Mouse (Mus musculus): Measurements from ENCODE around the gene Ogfrl1. TPM values are rescaled to one million over a fixed set of nuclear protein-coding genes. Genes with fewer than 3 reads are reported as not detected.

Gene Ogfrl1
- polyA plus RNA-seq, 1 experiment from 2014 or later = 1.6 TPM

GRCm38 (mm10) chr1:23321331-23321851 is 76.2 kb downstream of the Ogfrl1 start:
- ATAC-seq (no peak), DNase-seq (ENCODE audit: low read depth, low spot score) (no peak)
- in situ Hi-C loops (cut with MboI; ENCODE audit: low pct_unique_long_range_greater_than_20kb) = loop anchor here (10.0 kb wide), 1 partner anchor 173 kb away; no protein-coding TSS in a partner anchor
- CTCF ChIA-PET = no interaction called here
- POLR2A ChIA-PET = no interaction called here
- no peak for TF ChIP-seq CTCF (IDR thresholded peaks at IDR 0.05)
- H3K27me3 ChIP-seq = peaks cover 6% of the 10 kb centered on the region

DNA sequence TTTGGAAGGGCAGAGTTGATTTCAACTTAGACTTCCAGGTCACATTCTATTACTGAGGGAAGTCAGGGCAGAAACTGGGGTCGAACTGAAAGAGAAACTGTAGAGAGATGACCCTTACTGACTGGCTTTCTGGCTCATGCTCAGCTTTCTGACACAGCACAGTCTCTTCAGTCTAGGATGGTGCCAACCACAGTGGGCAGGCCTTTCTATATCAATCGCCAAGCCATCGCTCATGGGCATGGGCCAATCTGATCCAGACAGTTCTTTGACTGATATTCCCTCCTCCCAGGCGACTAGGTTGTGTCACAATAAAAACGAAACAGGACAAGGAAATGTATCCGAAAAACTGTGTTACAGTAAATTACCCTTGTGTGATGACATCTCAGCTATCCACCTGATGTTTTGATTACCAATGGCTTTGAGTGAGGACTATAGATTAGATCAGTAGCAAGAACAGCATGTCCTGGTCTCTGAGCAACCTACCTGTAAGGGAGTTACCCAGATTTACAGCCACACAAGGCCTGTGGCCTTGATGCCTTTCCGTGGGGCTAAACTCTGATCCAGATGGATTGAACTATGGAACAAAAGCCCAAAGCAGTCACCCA is 76.9 kb downstream of the Ogfrl1 start:
- no peak for TF ChIP-seq CTCF (IDR thresholded peaks at IDR 0.05)
- peaks cover 5% of the 10 kb centered on the region for H3K27me3 ChIP-seq
- ChIA-PET CTCF (no interaction called here), POLR2A (no interaction called here)
- in situ Hi-C loops (cut with MboI; ENCODE audit: low pct_unique_long_range_greater_than_20kb) = loop anchor here (10.0 kb wide), 1 partner anchor 174 kb away; no protein-coding TSS in a partner anchor
- DNase-seq (ENCODE audit: low read depth, low spot score) (no peak), ATAC-seq (no peak)
